Mouse (Mus musculus) intestine, postnatal 0 days (tissue): ENCODE data around the gene Epo. TPM values are rescaled to one million over a fixed set of nuclear protein-coding genes. Genes with fewer than 3 reads are reported as not detected.
A peak's percentile ranks its signal among the peaks of the same experiment; 100 is the strongest.

Experiments
- ATAC-seq: fragments of 200-750 bp; cut with Nextera tagmentation; 2 replicates; pipeline ENCODE4 v1.8.0; 2017; ENCODE audit warnings: mild to moderate bottlenecking, moderate TSS enrichment, moderate library complexity
- H3K27ac ChIP-seq: fragments of 300-500 bp; sonication (generic); 2 replicates; pipeline ENCODE4 v1.5.1; 2014; ENCODE audit warnings: mild to moderate bottlenecking, low read depth, low read length, moderate library complexity
- H3K27me3 ChIP-seq: fragments of 300-500 bp; sonication (generic); replicated peaks from 2 replicates; pipeline ENCODE4 v1.6.1; 2014; ENCODE audit warnings: low read length, mixed read lengths; ENCODE audit not compliant: control insufficient read depth, insufficient read depth
- H3K36me3 ChIP-seq: fragments of 300-500 bp; sonication (generic); 2 replicates; pipeline ENCODE4 v1.6.1; 2014; ENCODE audit warnings: mild to moderate bottlenecking, moderate library complexity; ENCODE audit not compliant: control insufficient read depth, insufficient read depth
- H3K4me1 ChIP-seq: fragments of 300-500 bp; sonication (generic); replicated peaks from 2 replicates; pipeline ENCODE4 v1.6.1; 2014; ENCODE audit warnings: antibody characterized with exemption, low read length, mixed read lengths; ENCODE audit not compliant: control insufficient read depth, insufficient read depth
- H3K4me2 ChIP-seq: fragments of 300-500 bp; sonication (generic); replicated peaks from 2 replicates; pipeline ENCODE4 v1.6.1; 2014; ENCODE audit warnings: low read depth, mild to moderate bottlenecking, moderate library complexity
- H3K4me3 ChIP-seq: fragments of 300-500 bp; sonication (generic); 2 replicates; pipeline ENCODE4 v1.5.1; 2014; ENCODE audit warnings: low read depth, low read length
- H3K9ac ChIP-seq: fragments of 300-500 bp; sonication (generic); 2 replicates; pipeline ENCODE4 v1.6.1; 2014; ENCODE audit warnings: mild to moderate bottlenecking, low read depth, low read length
- H3K9me3 ChIP-seq: fragments of 300-500 bp; sonication (generic); 2 replicates; pipeline ENCODE4 v1.6.1; 2016; ENCODE audit warnings: mixed run types; ENCODE audit not compliant: control insufficient read depth
- CTCF ChIP-seq: sonication (generic); IDR thresholded peaks from 2 replicates; pipeline ENCODE4 v1.5.1; 2016; ENCODE audit warnings: low read depth, mild to moderate bottlenecking, control low read depth, antibody characterized with exemption, moderate library complexity
- WGBS: fragments of 180-500 bp; shearing (Covaris S2); extraction: QIAGEN DNeasy Blood & Tissue Kit; methylation state at CpG from one replicate; pipeline ENCODE4 v1.1.7; 2014; 5-methylcytosine and 5-hydroxymethylcytosine counted together
- polyA plus RNA-seq: library from polyadenylated mRNA; unstranded; fragments of >200 nt; fragmentation: Nextera tagmentation; extraction: Ambion mirVana; gene quantifications from 2 replicates; pipeline ENCODE4 v1.2.1, GENCODE M21; 2015

The Epo gene
- polyA plus RNA-seq, 1 experiment from 2014 or later, result not detected

GRCm38 (mm10) chr5:137569665-137570064 is 36.6 kb upstream of the Epo start, which contains the start of gene Tfr2:
Gene Tfr2 (plus strand): TSS chr5:137569840.
- no peak for TF ChIP-seq CTCF
- no peaks in the 10 kb centered on the region for H3K36me3 ChIP-seq
- H3K27me3 ChIP-seq, result peaks cover 4% of the 10 kb centered on the region
- WGBS, result 19% methylated on average over 9 of the region's 9 CpGs
- no peak within 1 kb of the TSS for H3K4me3 ChIP-seq
- no peaks in the 10 kb centered on the region for H3K4me1 ChIP-seq
- H3K27ac ChIP-seq, result no peak within 1 kb of the TSS
- peak; percentile 80 for ATAC-seq
- no peaks in the 10 kb centered on the region for H3K9me3 ChIP-seq
- H3K4me2 ChIP-seq, result 0 out of 2 replicates have a peak within 1 kb of the TSS, but pooled peaks have one; percentile 24
- no peak within 1 kb of the TSS for H3K9ac ChIP-seq

GRCm38 (mm10) chr5:137569031-137569430 is 36.0 kb upstream of the Epo start:
- no peaks in the 10 kb centered on the region for H3K27me3 ChIP-seq
- no peaks in the 10 kb centered on the region for H3K4me1 ChIP-seq
- no peak for ATAC-seq
- WGBS, result 74% methylated on average over 12 of the region's 12 CpGs
- H3K4me2 ChIP-seq, result no peak overlapping the region
- H3K36me3 ChIP-seq, result no peaks in the 10 kb centered on the region
- no peak for TF ChIP-seq CTCF
- H3K9ac ChIP-seq, result no peak overlapping the region
- H3K27ac ChIP-seq, result no peak overlapping the region
- H3K9me3 ChIP-seq, result no peaks in the 10 kb centered on the region
- H3K4me3 ChIP-seq, result no peak overlapping the region

DNA sequence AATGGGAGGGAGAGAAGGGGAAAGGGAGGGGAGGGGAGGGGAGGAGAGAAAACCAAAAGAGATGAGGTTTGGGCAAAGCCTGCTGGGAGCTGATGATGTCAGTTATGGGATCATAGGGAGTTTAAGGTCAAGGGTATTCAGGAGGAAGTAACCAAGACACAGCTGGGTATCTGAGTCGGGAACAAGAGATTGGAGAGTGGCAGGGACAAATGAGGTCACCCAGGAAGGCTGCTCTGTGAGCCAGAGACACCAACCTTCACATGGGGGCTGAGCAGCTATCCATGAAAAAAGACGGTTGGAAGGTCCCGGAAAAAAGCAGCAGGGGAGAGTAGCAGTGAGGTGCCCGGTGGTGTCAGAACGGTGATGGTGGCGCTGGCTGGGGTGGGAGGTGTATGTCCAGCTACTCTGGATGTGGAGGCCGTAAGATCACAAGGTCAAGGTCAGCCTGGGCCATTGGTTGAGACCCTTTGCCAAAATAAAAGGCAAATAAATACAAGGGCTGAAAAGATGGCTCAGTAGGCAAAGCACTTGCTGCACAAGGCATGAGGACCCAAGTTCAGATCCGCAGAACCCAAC is 35.3 kb upstream of the Epo start:
- Histone ChIP-seq H3K27me3 (no peaks in the 10 kb centered on the region), H3K9me3 (no peaks in the 10 kb centered on the region), H3K4me1 (no peaks in the 10 kb centered on the region), H3K4me3 (no peak overlapping the region), H3K36me3 (no peaks in the 10 kb centered on the region), H3K27ac (no peak overlapping the region), H3K9ac (no peak overlapping the region), H3K4me2 (no peak overlapping the region)
- WGBS, result 83% methylated on average over 8 of the region's 8 CpGs
- no peak for TF ChIP-seq CTCF
- ATAC-seq, result no peak

DNA sequence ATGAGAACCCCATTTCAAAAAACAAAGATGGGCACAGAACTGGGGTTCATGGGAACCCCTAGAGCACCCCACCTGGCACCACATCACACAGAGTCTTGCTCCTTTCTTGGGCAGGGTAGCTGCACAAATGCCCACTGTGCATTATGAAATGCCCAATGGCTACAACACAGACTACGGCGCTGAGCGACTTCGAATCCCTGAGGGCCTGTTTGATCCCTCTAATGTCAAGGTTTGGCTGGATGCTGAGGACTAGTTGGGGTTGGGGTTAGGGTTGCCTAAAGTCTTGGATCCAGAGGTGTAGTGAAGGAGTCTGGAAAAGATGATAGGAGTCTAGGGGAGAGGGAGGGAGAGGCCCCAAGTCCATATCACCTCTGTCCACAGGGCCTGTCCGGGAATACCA is 33.4 kb upstream of the Epo start:
- WGBS, result 90% methylated on average over 5 of the region's 5 CpGs
- Histone ChIP-seq H3K36me3 (no peaks in the 10 kb centered on the region), H3K4me2 (no peak overlapping the region), H3K9ac (no peak overlapping the region), H3K9me3 (no peaks in the 10 kb centered on the region), H3K4me3 (no peak overlapping the region), H3K4me1 (no peaks in the 10 kb centered on the region), H3K27me3 (no peaks in the 10 kb centered on the region), H3K27ac (no peak overlapping the region)
- no peak for TF ChIP-seq CTCF
- no peak for ATAC-seq

- WGBS, result 64% methylated on average over 6 of the region's 6 CpGs
- ATAC-seq, result no peak
Measured at GRCm38 (mm10) chr5:137565744-137566143, 32.7 kb upstream of the Epo start.

DNA sequence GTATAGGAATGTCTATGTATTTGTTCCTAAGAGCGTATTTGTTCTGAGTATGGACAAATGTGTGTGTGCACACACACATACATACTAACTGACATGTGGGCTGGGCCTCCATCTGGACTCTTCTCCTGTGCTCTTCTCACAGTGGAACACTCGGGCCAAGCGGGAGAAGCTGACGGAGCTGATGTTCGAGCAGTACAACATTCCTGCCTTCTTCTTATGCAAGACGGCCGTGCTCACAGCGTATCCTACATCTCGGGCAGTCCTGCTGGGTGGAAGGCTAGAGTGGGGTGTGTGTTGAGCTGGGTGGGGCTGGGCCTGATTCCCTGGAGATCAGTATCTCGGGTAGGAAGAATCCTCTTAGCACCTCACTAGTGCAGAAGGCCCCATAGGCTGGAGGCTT is 29.9 kb upstream of the Epo start:
- H3K9me3 ChIP-seq, result no peaks in the 10 kb centered on the region
- no peaks in the 10 kb centered on the region for H3K36me3 ChIP-seq
- no peak overlapping the region for H3K4me2 ChIP-seq
- TF ChIP-seq CTCF, result no peak
- H3K27me3 ChIP-seq, result no peaks in the 10 kb centered on the region
- H3K27ac ChIP-seq, result no peak overlapping the region
- no peak overlapping the region for H3K4me3 ChIP-seq
- no peak overlapping the region for H3K9ac ChIP-seq
- WGBS, result 67% methylated on average over 10 of the region's 10 CpGs
- no peaks in the 10 kb centered on the region for H3K4me1 ChIP-seq
- no peak for ATAC-seq

More at GRCm38 (mm10) chr5:137565744-137566143, 32.7 kb upstream of the Epo start:
- H3K4me1 ChIP-seq, result no peaks in the 10 kb centered on the region
- H3K27me3 ChIP-seq, result no peaks in the 10 kb centered on the region
- H3K4me3 ChIP-seq, result no peak overlapping the region
- no peak for TF ChIP-seq CTCF
- no peak overlapping the region for H3K27ac ChIP-seq
- H3K9ac ChIP-seq, result no peak overlapping the region
- no peaks in the 10 kb centered on the region for H3K9me3 ChIP-seq
- no peaks in the 10 kb centered on the region for H3K36me3 ChIP-seq
- H3K4me2 ChIP-seq, result no peak overlapping the region

- no peak overlapping the region for H3K9ac ChIP-seq
- no peaks in the 10 kb centered on the region for H3K4me1 ChIP-seq
- no peaks in the 10 kb centered on the region for H3K27me3 ChIP-seq
- H3K4me3 ChIP-seq, result no peak overlapping the region
- H3K4me2 ChIP-seq, result no peak overlapping the region
- 66% methylated on average over 6 of the region's 6 CpGs for WGBS
- TF ChIP-seq CTCF, result no peak
- H3K36me3 ChIP-seq, result no peaks in the 10 kb centered on the region
- no peaks in the 10 kb centered on the region for H3K9me3 ChIP-seq
- no peak overlapping the region for H3K27ac ChIP-seq
- no peak for ATAC-seq
Measured at GRCm38 (mm10) chr5:137561556-137561955, 28.5 kb upstream of the Epo start.
